Mouse (Mus musculus): Measurements from ENCODE around the gene Vps37c. TPM values are rescaled to one million over a fixed set of nuclear protein-coding genes. Genes with fewer than 3 reads are reported as not detected.

Vps37c gene
- polyA plus RNA-seq, 1 experiment = 30.2 TPM

GRCm38 (mm10) chr19:10730469-10730868 is 41.9 kb downstream of the Vps37c start:
- Histone ChIP-seq H3ac (ENCODE audit: control insufficient read depth, insufficient read length) (no peak overlapping the region), H3K4me2 (ENCODE audit: low read depth) (no peak overlapping the region), H3K27me3 (ENCODE audit: control insufficient read depth, insufficient read depth, insufficient read length) (no peaks in the 10 kb centered on the region), H3K79me2 (ENCODE audit: control insufficient read depth, insufficient read depth) (no peaks in the 10 kb centered on the region), H3K36me3 (ENCODE audit: control insufficient read depth, insufficient read depth) (no peaks in the 10 kb centered on the region), H3K4me3 (no peak overlapping the region)
- no peak for TF ChIP-seq REST (IDR thresholded peaks at IDR 0.05; ENCODE audit: insufficient read depth, insufficient read length)
- no peak for TF ChIP-seq SRF (IDR thresholded peaks at IDR 0.05; ENCODE audit: control insufficient read depth, insufficient read length, low read depth)
- no peak for TF ChIP-seq CEBPB (IDR thresholded peaks at IDR 0.05; ENCODE audit: insufficient read depth, poor library complexity, severe bottlenecking)
- TF ChIP-seq E2F4 (IDR thresholded peaks at IDR 0.05; ENCODE audit: insufficient read depth) = no peak
- TF ChIP-seq TCF3 (IDR thresholded peaks at IDR 0.05; ENCODE audit: insufficient read length, low read depth) = no peak
- no peak for TF ChIP-seq TCF12 (IDR thresholded peaks at IDR 0.05; ENCODE audit: insufficient read depth, poor library complexity, severe bottlenecking)
- TF ChIP-seq MYOG (IDR thresholded peaks at IDR 0.05; ENCODE audit: control insufficient read depth in 1 of 3, insufficient read depth in 1 of 3, insufficient read length in 2 of 3, low read depth in 2 of 3) = no peak
- no peak for TF ChIP-seq MAX (IDR thresholded peaks at IDR 0.05; ENCODE audit: low read depth)

GRCm38 (mm10) chr19:10731975-10732374 is 43.4 kb downstream of the Vps37c start:
- TF ChIP-seq E2F4 (IDR thresholded peaks at IDR 0.05; ENCODE audit: insufficient read depth) = no peak
- TF ChIP-seq REST (IDR thresholded peaks at IDR 0.05; ENCODE audit: insufficient read depth, insufficient read length) = no peak
- TF ChIP-seq CEBPB (IDR thresholded peaks at IDR 0.05; ENCODE audit: insufficient read depth, poor library complexity, severe bottlenecking) = no peak
- TF ChIP-seq TCF12 (IDR thresholded peaks at IDR 0.05; ENCODE audit: insufficient read depth, poor library complexity, severe bottlenecking) = no peak
- no peak for TF ChIP-seq MYOD1 (IDR thresholded peaks at IDR 0.05; ENCODE audit: control insufficient read depth in 1 of 3, insufficient read length in 2 of 3, low read depth in 2 of 3)
- no peak for TF ChIP-seq TCF3 (IDR thresholded peaks at IDR 0.05; ENCODE audit: insufficient read length, low read depth)
- TF ChIP-seq MAX (IDR thresholded peaks at IDR 0.05; ENCODE audit: low read depth) = no peak
- no peak for TF ChIP-seq MYOG (IDR thresholded peaks at IDR 0.05; ENCODE audit: control insufficient read depth in 1 of 3, insufficient read depth in 1 of 3, insufficient read length in 2 of 3, low read depth in 2 of 3)
- TF ChIP-seq POLR2AphosphoS2 (IDR thresholded peaks at IDR 0.05; ENCODE audit: insufficient read length, low read depth) = no peak
- no peak for TF ChIP-seq SRF (IDR thresholded peaks at IDR 0.05; ENCODE audit: control insufficient read depth, insufficient read length, low read depth)
- TF ChIP-seq USF1 (IDR thresholded peaks at IDR 0.05; ENCODE audit: low read depth) = no peak
- TF ChIP-seq POLR2A (IDR thresholded peaks at IDR 0.05; ENCODE audit: insufficient read length, low read depth) = no peak
- Histone ChIP-seq H3ac (ENCODE audit: control insufficient read depth, insufficient read length) (no peak overlapping the region), H3K27me3 (ENCODE audit: control insufficient read depth, insufficient read depth, insufficient read length) (no peaks in the 10 kb centered on the region), H3K4me3 (no peak overlapping the region), H3K36me3 (ENCODE audit: control insufficient read depth, insufficient read depth) (no peaks in the 10 kb centered on the region), H3K79me2 (ENCODE audit: control insufficient read depth, insufficient read depth) (no peaks in the 10 kb centered on the region), H3K4me2 (ENCODE audit: low read depth) (no peak overlapping the region)

DNA sequence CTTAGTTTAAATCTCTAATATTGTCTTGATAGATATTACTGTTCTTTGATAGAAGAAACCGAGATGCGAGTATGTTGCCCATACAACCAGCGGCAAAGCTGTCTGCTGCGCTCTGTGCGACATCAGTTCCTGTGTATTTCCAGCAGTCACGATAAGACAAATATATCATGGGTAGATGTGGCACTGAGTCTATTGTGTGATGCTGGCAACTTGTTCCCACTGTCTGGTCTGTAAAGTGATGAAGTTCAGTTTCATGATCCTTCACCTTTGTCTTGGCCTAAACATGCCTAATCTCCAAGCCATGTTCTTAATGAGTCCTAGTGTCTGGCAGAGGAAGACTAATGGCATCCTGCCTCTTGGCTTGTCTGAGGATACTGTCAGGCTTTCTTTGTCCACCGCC is 44.2 kb downstream of the Vps37c start:
- Histone ChIP-seq H3K79me2 (ENCODE audit: control insufficient read depth, insufficient read depth) (no peaks in the 10 kb centered on the region), H3K4me2 (ENCODE audit: low read depth) (no peak overlapping the region), H3K36me3 (ENCODE audit: control insufficient read depth, insufficient read depth) (no peaks in the 10 kb centered on the region), H3K27me3 (ENCODE audit: control insufficient read depth, insufficient read depth, insufficient read length) (no peaks in the 10 kb centered on the region), H3ac (ENCODE audit: control insufficient read depth, insufficient read length) (no peak overlapping the region), H3K4me3 (no peak overlapping the region)
- no peak for TF ChIP-seq USF1 (IDR thresholded peaks at IDR 0.05; ENCODE audit: low read depth)
- TF ChIP-seq REST (IDR thresholded peaks at IDR 0.05; ENCODE audit: insufficient read depth, insufficient read length) = no peak
- no peak for TF ChIP-seq TCF12 (IDR thresholded peaks at IDR 0.05; ENCODE audit: insufficient read depth, poor library complexity, severe bottlenecking)
- TF ChIP-seq POLR2AphosphoS2 (IDR thresholded peaks at IDR 0.05; ENCODE audit: insufficient read length, low read depth) = no peak
- TF ChIP-seq TCF3 (IDR thresholded peaks at IDR 0.05; ENCODE audit: insufficient read length, low read depth) = no peak
- TF ChIP-seq E2F4 (IDR thresholded peaks at IDR 0.05; ENCODE audit: insufficient read depth) = no peak
- TF ChIP-seq MYOD1 (IDR thresholded peaks at IDR 0.05; ENCODE audit: control insufficient read depth in 1 of 3, insufficient read length in 2 of 3, low read depth in 2 of 3) = no peak
- TF ChIP-seq MAX (IDR thresholded peaks at IDR 0.05; ENCODE audit: low read depth) = no peak
- no peak for TF ChIP-seq POLR2A (IDR thresholded peaks at IDR 0.05; ENCODE audit: insufficient read length, low read depth)
- TF ChIP-seq SRF (IDR thresholded peaks at IDR 0.05; ENCODE audit: control insufficient read depth, insufficient read length, low read depth) = no peak
- no peak for TF ChIP-seq CEBPB (IDR thresholded peaks at IDR 0.05; ENCODE audit: insufficient read depth, poor library complexity, severe bottlenecking)
- TF ChIP-seq MYOG (IDR thresholded peaks at IDR 0.05; ENCODE audit: control insufficient read depth in 1 of 3, insufficient read depth in 1 of 3, insufficient read length in 2 of 3, low read depth in 2 of 3) = no peak

GRCm38 (mm10) chr19:10733501-10734127 is 45.1 kb downstream of the Vps37c start:
- no peak overlapping the region for H3ac ChIP-seq (ENCODE audit: control insufficient read depth, insufficient read length)
- no peaks in the 10 kb centered on the region for H3K36me3 ChIP-seq (ENCODE audit: control insufficient read depth, insufficient read depth)
- H3K79me2 ChIP-seq (ENCODE audit: control insufficient read depth, insufficient read depth) = no peaks in the 10 kb centered on the region
- no peak overlapping the region for H3K4me3 ChIP-seq
- H3K27me3 ChIP-seq (ENCODE audit: control insufficient read depth, insufficient read depth, insufficient read length) = no peaks in the 10 kb centered on the region
- no peak overlapping the region for H3K4me2 ChIP-seq (ENCODE audit: low read depth)
- TF ChIP-seq TCF12 (IDR thresholded peaks at IDR 0.05; ENCODE audit: insufficient read depth, poor library complexity, severe bottlenecking) (no peak), MYOG (IDR thresholded peaks at IDR 0.05; ENCODE audit: control insufficient read depth in 1 of 3, insufficient read depth in 1 of 3, insufficient read length in 2 of 3, low read depth in 2 of 3) (no peak), E2F4 (IDR thresholded peaks at IDR 0.05; ENCODE audit: insufficient read depth) (no peak), CEBPB (IDR thresholded peaks at IDR 0.05; ENCODE audit: insufficient read depth, poor library complexity, severe bottlenecking) (no peak), TCF3 (IDR thresholded peaks at IDR 0.05; ENCODE audit: insufficient read length, low read depth) (no peak), USF1 (IDR thresholded peaks at IDR 0.05; ENCODE audit: low read depth) (no peak), REST (IDR thresholded peaks at IDR 0.05; ENCODE audit: insufficient read depth, insufficient read length) (no peak), MAX (IDR thresholded peaks at IDR 0.05; ENCODE audit: low read depth) (no peak), SRF (IDR thresholded peaks at IDR 0.05; ENCODE audit: control insufficient read depth, insufficient read length, low read depth) (no peak), POLR2AphosphoS2 (IDR thresholded peaks at IDR 0.05; ENCODE audit: insufficient read length, low read depth) (no peak), POLR2A (IDR thresholded peaks at IDR 0.05; ENCODE audit: insufficient read length, low read depth) (no peak), MYOD1 (IDR thresholded peaks at IDR 0.05; ENCODE audit: control insufficient read depth in 1 of 3, insufficient read length in 2 of 3, low read depth in 2 of 3) (no peak)
